Mouse (Mus musculus) stomach, postnatal 0 days (tissue): ENCODE data around the gene Dock4.

ENCODE experiments used
- CTCF ChIP-seq: IDR thresholded peaks from 2 replicates; pipeline ENCODE4 v1.5.1; 2016; ENCODE audit warnings: antibody characterized with exemption, low read depth, mild to moderate bottlenecking, moderate library complexity
- EP300 ChIP-seq: optimal IDR thresholded peaks from 2 replicates; pipeline ENCODE3; 2016; ENCODE audit warnings: antibody characterized with exemption

DNA sequence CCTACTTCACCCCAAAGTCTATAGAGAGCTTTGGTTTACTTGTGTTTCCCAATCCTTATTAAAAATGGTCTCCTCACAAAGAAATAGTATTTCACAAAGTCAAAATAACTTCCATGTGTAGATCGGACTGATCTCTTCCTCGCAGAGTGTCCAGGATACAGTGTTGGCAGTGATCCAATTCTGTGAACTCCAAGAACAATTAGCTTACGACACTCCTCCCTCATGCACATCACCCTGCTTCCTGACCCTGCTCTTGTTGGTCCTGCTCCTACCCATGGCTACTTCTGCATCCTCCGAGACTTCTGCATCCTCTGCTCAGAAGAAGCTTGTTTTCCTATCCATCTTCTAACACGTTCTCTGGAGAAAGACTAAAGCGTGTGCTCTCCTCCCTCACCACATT, 213.9 kb downstream of the Dock4 start:
- TF ChIP-seq CTCF (no peak), EP300 (no peak)
